Mouse (Mus musculus): ENCODE measurements at regions not wholly inside any gene's neighbourhood (a gene's known extent, or its start where the extent isn't known, plus 50 kb on each side); places are given as distances from the start of the nearest gene placed in this dataset.

GRCm38 (mm10) chr8:31755737-31756136, 1672.8 kb upstream of the 5930422O12Rik start:
- no peak for TF ChIP-seq POLR2AphosphoS2 (IDR thresholded peaks at IDR 0.05; ENCODE audit: insufficient read length, low read depth)
- TF ChIP-seq TCF3 (IDR thresholded peaks at IDR 0.05; ENCODE audit: insufficient read length, low read depth), result no peak
- no peak for TF ChIP-seq TCF12 (IDR thresholded peaks at IDR 0.05; ENCODE audit: insufficient read depth, poor library complexity, severe bottlenecking)
- TF ChIP-seq POLR2A (IDR thresholded peaks at IDR 0.05; ENCODE audit: insufficient read length, low read depth), result no peak
- no peak for TF ChIP-seq MAX (IDR thresholded peaks at IDR 0.05; ENCODE audit: low read depth)
- no peak for TF ChIP-seq USF1 (IDR thresholded peaks at IDR 0.05; ENCODE audit: low read depth)
- no peak for TF ChIP-seq E2F4 (IDR thresholded peaks at IDR 0.05; ENCODE audit: insufficient read depth)
- TF ChIP-seq MYOG (IDR thresholded peaks at IDR 0.05; ENCODE audit: control insufficient read depth in 1 of 3, insufficient read depth in 1 of 3, insufficient read length in 2 of 3, low read depth in 2 of 3), result no peak
- TF ChIP-seq CEBPB (IDR thresholded peaks at IDR 0.05; ENCODE audit: insufficient read depth, poor library complexity, severe bottlenecking), result no peak
- no peak for TF ChIP-seq MYOD1 (IDR thresholded peaks at IDR 0.05; ENCODE audit: control insufficient read depth in 1 of 3, insufficient read length in 2 of 3, low read depth in 2 of 3)

Data from myocyte (in vitro differentiated cells).